Mouse (Mus musculus): ENCODE results near the gene Tspan18.

DNA sequence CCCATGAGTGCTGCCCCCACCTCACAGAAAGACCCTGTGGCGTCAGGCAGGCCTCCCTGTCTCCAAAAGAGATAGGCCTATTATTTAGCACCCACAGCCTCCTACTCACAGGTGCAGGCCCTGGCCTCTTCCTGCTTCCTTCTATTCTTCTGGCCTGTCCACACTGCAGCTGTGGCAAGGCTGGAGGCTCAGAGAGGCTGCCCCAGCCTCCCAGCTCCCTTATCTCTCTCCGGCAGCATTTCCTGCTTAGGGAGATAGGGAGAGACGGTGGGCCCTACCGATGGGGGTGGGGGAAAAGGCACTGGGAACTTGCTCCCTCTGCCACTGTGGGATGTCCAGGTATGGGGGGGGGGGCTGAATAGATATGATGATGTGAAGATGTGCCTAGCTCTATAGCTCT is 19.4 kb upstream of the Tspan18 start:
- TF ChIP-seq POLR2A (IDR thresholded peaks at IDR 0.05; ENCODE audit: borderline replicate concordance, extremely low read depth, insufficient read depth, insufficient read length, poor library complexity, severe bottlenecking), result no peak
- no peak for TF ChIP-seq CTCF (IDR thresholded peaks at IDR 0.05; ENCODE audit: borderline replicate concordance, extremely low read depth, insufficient read depth, insufficient read length)

Data from brain, embryonic 14.5 days (tissue).